Mouse (Mus musculus) lung, adult 2 months (tissue): ENCODE results near the gene Ryr1.

Source experiments
- CTCF ChIP-seq: fragments of 200-500 bp; IDR thresholded peaks from 2 replicates; pipeline ENCODE4 v1.5.1; 2011; ENCODE audit warnings: mild to moderate bottlenecking, low read length, control low read depth; ENCODE audit not compliant: insufficient read depth
- POLR2A ChIP-seq: fragments of 200-500 bp; IDR thresholded peaks from 2 replicates; pipeline ENCODE4 v1.6.1; 2011; ENCODE audit warnings: low read depth, mild to moderate bottlenecking, control low read depth, low read length, borderline replicate concordance; ENCODE audit errors: extremely low read depth

DNA sequence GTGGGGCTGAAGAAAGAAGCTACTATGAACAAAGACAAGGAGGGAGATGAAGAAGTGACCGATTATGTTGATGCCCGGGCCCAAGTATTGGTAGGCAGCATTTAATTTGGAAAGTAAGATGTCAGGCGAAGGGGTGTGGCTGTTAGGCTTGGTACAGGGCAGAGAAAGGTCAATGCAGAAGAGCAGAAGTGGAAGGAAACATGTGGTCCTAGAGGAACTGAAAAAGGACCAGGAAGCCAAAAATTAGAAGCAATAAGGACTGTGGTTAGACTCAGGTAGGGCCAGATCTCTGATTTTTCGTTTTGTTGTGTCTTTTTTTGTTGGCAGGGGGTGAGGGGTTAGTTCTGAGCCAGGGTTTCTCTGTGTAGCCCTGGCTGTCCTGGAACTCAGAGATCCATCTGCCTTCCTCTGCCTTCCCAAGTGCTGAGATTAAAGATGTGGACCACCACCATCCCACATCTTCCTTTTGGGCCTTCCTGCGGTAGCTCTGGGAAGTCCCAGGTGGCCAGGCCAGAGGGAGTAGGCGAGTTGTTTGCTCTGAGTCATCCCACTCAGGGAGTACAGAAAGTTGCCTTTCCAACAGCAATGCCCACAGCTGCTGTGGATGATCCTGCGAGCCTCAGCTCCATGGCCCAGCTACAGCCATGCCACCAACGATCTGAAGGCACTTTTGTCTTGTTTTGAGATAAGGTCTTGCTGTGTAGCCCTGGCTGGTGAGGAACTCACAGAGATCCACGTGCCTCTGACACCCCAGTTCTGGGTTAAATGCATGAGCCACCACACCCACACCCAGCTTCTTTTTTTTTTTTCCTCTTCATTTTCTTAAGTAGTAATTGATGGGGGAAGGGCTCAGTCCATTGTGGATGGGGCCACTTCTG, 117.5 kb downstream of the Ryr1 start:
- TF ChIP-seq POLR2A (no peak), CTCF (no peak)
